Mouse (Mus musculus): ENCODE data around the gene Ccdc57. TPM values are rescaled to one million over a fixed set of nuclear protein-coding genes. Genes with fewer than 3 reads are reported as not detected.

Gene Ccdc57
- total RNA-seq, 2 experiments from 2014 or later, result 6.9 to 7.7 TPM

- peak in 1 of 2 experiments; percentile 42 for DNase-seq (ENCODE audit: low spot score in 2 of 2)
These were observed 109.7 kb downstream of the Ccdc57 start for GRCm38 (mm10) chr11:120822831-120823550.

- no peak for DNase-seq (ENCODE audit: low spot score in 2 of 2)
These were observed 110.4 kb downstream of the Ccdc57 start for GRCm38 (mm10) chr11:120822321-120822720.

GRCm38 (mm10) chr11:120821076-120821922 is 111.4 kb downstream of the Ccdc57 start:
- no peak for DNase-seq (ENCODE audit: low spot score in 2 of 2)

- no peak for DNase-seq (ENCODE audit: low spot score in 2 of 2)
These were observed 112.1 kb downstream of the Ccdc57 start for GRCm38 (mm10) chr11:120820546-120820945.

- DNase-seq (ENCODE audit: low spot score in 2 of 2), result no peak
These were observed 113.1 kb downstream of the Ccdc57 start for GRCm38 (mm10) chr11:120819556-120819955.

- DNase-seq (ENCODE audit: low spot score in 2 of 2), result no peak
These were observed 114.4 kb downstream of the Ccdc57 start for GRCm38 (mm10) chr11:120818251-120818650.

GRCm38 (mm10) chr11:120817358-120817757 is 115.3 kb downstream of the Ccdc57 start:
- no peak for DNase-seq (ENCODE audit: low spot score in 2 of 2)

- peak in 1 of 2 experiments; percentile 60 for DNase-seq (ENCODE audit: low spot score in 2 of 2)
These were observed 120.6 kb downstream of the Ccdc57 start for GRCm38 (mm10) chr11:120812068-120812467.

- DNase-seq (ENCODE audit: low spot score in 2 of 2), result no peak
These were observed 124.7 kb downstream of the Ccdc57 start for GRCm38 (mm10) chr11:120808010-120808409.

GRCm38 (mm10) chr11:120805375-120806298 is 127.0 kb downstream of the Ccdc57 start:
- no peak for DNase-seq (ENCODE audit: low spot score in 2 of 2)

GRCm38 (mm10) chr11:120804769-120805168 is 127.9 kb downstream of the Ccdc57 start:
- DNase-seq (ENCODE audit: low spot score in 2 of 2), result no peak

GRCm38 (mm10) chr11:120804274-120804673 is 128.4 kb downstream of the Ccdc57 start:
- DNase-seq (ENCODE audit: low spot score in 2 of 2), result no peak

- peak; percentile 73 to 90 for DNase-seq (ENCODE audit: low spot score in 2 of 2)
These were observed 132.4 kb downstream of the Ccdc57 start for GRCm38 (mm10) chr11:120800061-120800904.

- DNase-seq (ENCODE audit: low spot score in 2 of 2), result no peak
These were observed 133.3 kb downstream of the Ccdc57 start for GRCm38 (mm10) chr11:120799316-120799890.

GRCm38 (mm10) chr11:120798244-120798643 is 134.4 kb downstream of the Ccdc57 start:
- no peak for DNase-seq (ENCODE audit: low spot score in 2 of 2)

- DNase-seq (ENCODE audit: low spot score in 2 of 2), result no peak
These were observed 136.1 kb downstream of the Ccdc57 start for GRCm38 (mm10) chr11:120796614-120796946.

- peak; percentile 94 to 98 for DNase-seq (ENCODE audit: low spot score in 2 of 2)
These were observed 136.7 kb downstream of the Ccdc57 start, which contains the start of gene Dus1l for GRCm38 (mm10) chr11:120795756-120796613. Gene Dus1l (minus strand): TSS chr11:120796403.

- DNase-seq (ENCODE audit: low spot score in 2 of 2), result no peak
These were observed 140.0 kb downstream of the Ccdc57 start for GRCm38 (mm10) chr11:120792652-120793051.

- no peak for DNase-seq (ENCODE audit: low spot score in 2 of 2)
These were observed 142.9 kb downstream of the Ccdc57 start for GRCm38 (mm10) chr11:120789810-120790209.

All from layer of hippocampus, adult 18-20 months (tissue).